Mouse (Mus musculus): ENCODE results near the gene Opcml. TPM values are rescaled to one million over a fixed set of nuclear protein-coding genes. Genes with fewer than 3 reads are reported as not detected.

Gene Opcml
- total and polyA plus RNA-seq, 3 experiments, result 0.82 TPM; not detected in 2

DNA sequence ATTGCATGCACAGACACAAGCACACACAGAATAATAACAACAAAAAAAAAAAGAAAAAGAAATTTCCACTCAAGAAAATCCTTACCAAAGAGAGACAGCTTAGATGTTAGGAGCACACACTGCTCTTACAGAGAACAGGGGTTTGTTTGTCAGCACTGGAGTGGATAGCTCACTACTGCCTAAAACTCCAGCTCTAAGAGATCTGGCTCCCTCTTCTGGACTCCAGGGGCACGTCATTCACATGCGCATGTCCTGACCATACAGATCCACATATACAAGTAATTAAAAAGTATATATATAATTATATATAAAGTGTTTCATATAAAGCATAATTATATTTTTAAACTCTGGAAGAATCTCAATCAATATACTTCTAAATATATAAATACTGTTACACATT lies 958.3 kb downstream of the Opcml start:
- TF ChIP-seq CTCF (IDR thresholded peaks at IDR 0.05; ENCODE audit: low read depth, low read length), result no peak
- no peak for TF ChIP-seq TAL1 (conservative IDR thresholded peaks at IDR 0.05; ENCODE audit: low read depth, low read length)
- no peak for TF ChIP-seq GATA2 (IDR thresholded peaks at IDR 0.05; ENCODE audit: borderline replicate concordance, low read depth, low read length)
- no peak for TF ChIP-seq GATA1 (IDR thresholded peaks at IDR 0.05; ENCODE audit: borderline replicate concordance, low read length)
- TF ChIP-seq POLR2AphosphoS5 (IDR thresholded peaks at IDR 0.05; ENCODE audit: insufficient replicate concordance, low read depth, low read length), result no peak

GRCm38 (mm10) chr9:28752908-28753307 lies 962.3 kb downstream of the Opcml start:
- no peak overlapping the region for H3K4me3 ChIP-seq (ENCODE audit: low read depth, low read length)
- DNase-seq (ENCODE audit: low spot score), result no peak
- H3K9me3 ChIP-seq (replicated peaks), result no peaks in the 10 kb centered on the region
- no peaks in the 10 kb centered on the region for H3K36me3 ChIP-seq (replicated peaks)
- TF ChIP-seq CTCF (IDR thresholded peaks at IDR 0.05; ENCODE audit: low read depth, low read length), result no peak
- no peak for TF ChIP-seq GATA1 (IDR thresholded peaks at IDR 0.05; ENCODE audit: borderline replicate concordance, low read length)
- no peak for TF ChIP-seq TAL1 (conservative IDR thresholded peaks at IDR 0.05; ENCODE audit: low read depth, low read length)
- no peak for TF ChIP-seq POLR2AphosphoS5 (IDR thresholded peaks at IDR 0.05; ENCODE audit: insufficient replicate concordance, low read depth, low read length)
- TF ChIP-seq GATA2 (IDR thresholded peaks at IDR 0.05; ENCODE audit: borderline replicate concordance, low read depth, low read length), result no peak
- ATAC-seq (ENCODE audit: extremely low read depth, insufficient number of reproducible peaks, low FRiP score, poor library complexity, severe bottlenecking), result no peak
- H3K27me3 ChIP-seq (ENCODE audit: insufficient read depth, low read length), result no peaks in the 10 kb centered on the region
- no peaks in the 10 kb centered on the region for H3K4me1 ChIP-seq (ENCODE audit: insufficient read depth, low read depth, low read length)

More for the DNA sequence above, 958.3 kb downstream of the Opcml start:
- H3K4me3 ChIP-seq (ENCODE audit: low read depth, low read length), result no peak overlapping the region
- DNase-seq (ENCODE audit: low spot score) (no peak), ATAC-seq (ENCODE audit: extremely low read depth, insufficient number of reproducible peaks, low FRiP score, poor library complexity, severe bottlenecking) (no peak)
- H3K9me3 ChIP-seq (replicated peaks), result no peaks in the 10 kb centered on the region
- no peaks in the 10 kb centered on the region for H3K4me1 ChIP-seq (ENCODE audit: insufficient read depth, low read depth, low read length)
- no peaks in the 10 kb centered on the region for H3K36me3 ChIP-seq (replicated peaks)
- H3K27me3 ChIP-seq (ENCODE audit: insufficient read depth, low read length), result no peaks in the 10 kb centered on the region

DNA sequence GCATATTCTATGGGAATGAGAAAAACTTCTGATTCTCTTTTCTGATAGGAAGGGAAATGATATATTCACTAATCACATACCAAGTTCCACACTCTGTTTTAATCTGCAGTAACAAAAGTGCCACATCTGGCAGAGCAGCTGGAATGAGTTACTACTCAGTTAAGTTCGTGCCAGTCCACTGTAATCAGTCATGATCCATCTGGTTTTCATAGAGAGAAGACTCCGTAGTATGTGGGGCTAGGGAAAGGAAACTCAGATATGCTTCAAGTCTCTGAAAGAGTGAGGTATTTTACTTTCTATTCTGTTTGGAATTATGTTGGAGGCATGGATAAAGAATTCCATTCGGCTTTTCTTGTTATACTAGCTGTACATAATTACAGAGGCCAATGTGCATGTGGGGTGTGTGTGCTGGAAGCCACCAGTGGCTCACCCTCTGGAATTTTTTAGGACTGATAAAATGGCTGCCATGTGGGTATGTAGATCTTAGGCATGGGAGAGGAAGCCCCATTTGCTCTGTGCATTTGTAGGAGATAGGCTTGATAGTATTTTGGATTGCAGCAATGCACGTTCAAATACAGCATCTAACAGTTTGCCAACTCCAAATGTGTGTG lies 966.4 kb downstream of the Opcml start:
- Histone ChIP-seq H3K9me3 (replicated peaks) (no peaks in the 10 kb centered on the region), H3K4me1 (ENCODE audit: insufficient read depth, low read depth, low read length) (no peaks in the 10 kb centered on the region), H3K36me3 (replicated peaks) (no peaks in the 10 kb centered on the region), H3K4me3 (ENCODE audit: low read depth, low read length) (no peak overlapping the region), H3K27me3 (ENCODE audit: insufficient read depth, low read length) (no peaks in the 10 kb centered on the region)
- ATAC-seq (ENCODE audit: extremely low read depth, insufficient number of reproducible peaks, low FRiP score, poor library complexity, severe bottlenecking), result no peak
- no peak for DNase-seq (ENCODE audit: low spot score)
- no peak for TF ChIP-seq GATA1 (IDR thresholded peaks at IDR 0.05; ENCODE audit: borderline replicate concordance, low read length)
- no peak for TF ChIP-seq TAL1 (conservative IDR thresholded peaks at IDR 0.05; ENCODE audit: low read depth, low read length)
- no peak for TF ChIP-seq CTCF (IDR thresholded peaks at IDR 0.05; ENCODE audit: low read depth, low read length)
- TF ChIP-seq GATA2 (IDR thresholded peaks at IDR 0.05; ENCODE audit: borderline replicate concordance, low read depth, low read length), result no peak
- no peak for TF ChIP-seq POLR2AphosphoS5 (IDR thresholded peaks at IDR 0.05; ENCODE audit: insufficient replicate concordance, low read depth, low read length)

DNA sequence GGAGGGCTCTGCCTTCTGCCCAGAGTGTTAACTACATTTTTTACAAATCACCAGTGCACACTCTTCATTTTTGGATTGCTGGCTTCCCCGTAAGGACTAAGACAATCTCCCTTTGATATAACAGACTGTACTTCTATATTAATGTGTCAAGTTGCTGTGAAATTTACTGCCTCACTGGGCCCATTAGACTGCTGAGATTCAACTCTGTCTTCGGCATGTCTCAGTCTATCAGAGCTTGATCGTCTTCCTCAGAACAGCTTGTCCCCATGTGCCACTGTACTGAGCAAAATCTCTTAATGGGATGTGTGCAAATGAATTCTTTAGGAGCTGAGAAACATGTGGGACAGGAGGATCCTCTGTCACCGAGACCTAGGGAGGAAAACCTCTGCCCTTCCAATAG lies 970.9 kb downstream of the Opcml start:
- ATAC-seq (ENCODE audit: extremely low read depth, insufficient number of reproducible peaks, low FRiP score, poor library complexity, severe bottlenecking) (no peak), DNase-seq (ENCODE audit: low spot score) (no peak)
- Histone ChIP-seq H3K4me3 (ENCODE audit: low read depth, low read length) (no peak overlapping the region), H3K9me3 (replicated peaks) (no peaks in the 10 kb centered on the region), H3K27me3 (ENCODE audit: insufficient read depth, low read length) (no peaks in the 10 kb centered on the region), H3K36me3 (replicated peaks) (no peaks in the 10 kb centered on the region), H3K4me1 (ENCODE audit: insufficient read depth, low read depth, low read length) (no peaks in the 10 kb centered on the region)
- TF ChIP-seq GATA2 (IDR thresholded peaks at IDR 0.05; ENCODE audit: borderline replicate concordance, low read depth, low read length), result no peak
- TF ChIP-seq POLR2AphosphoS5 (IDR thresholded peaks at IDR 0.05; ENCODE audit: insufficient replicate concordance, low read depth, low read length), result no peak
- no peak for TF ChIP-seq GATA1 (IDR thresholded peaks at IDR 0.05; ENCODE audit: borderline replicate concordance, low read length)
- TF ChIP-seq TAL1 (conservative IDR thresholded peaks at IDR 0.05; ENCODE audit: low read depth, low read length), result no peak

- H3K4me3 ChIP-seq (ENCODE audit: low read depth, low read length), result no peak overlapping the region
- H3K36me3 ChIP-seq (replicated peaks), result no peaks in the 10 kb centered on the region
- H3K27me3 ChIP-seq (ENCODE audit: insufficient read depth, low read length), result no peaks in the 10 kb centered on the region
- no peaks in the 10 kb centered on the region for H3K4me1 ChIP-seq (ENCODE audit: insufficient read depth, low read depth, low read length)
- no peak for TF ChIP-seq CTCF (IDR thresholded peaks at IDR 0.05; ENCODE audit: low read depth, low read length)
- no peak for TF ChIP-seq POLR2AphosphoS5 (IDR thresholded peaks at IDR 0.05; ENCODE audit: insufficient replicate concordance, low read depth, low read length)
- no peak for TF ChIP-seq TAL1 (conservative IDR thresholded peaks at IDR 0.05; ENCODE audit: low read depth, low read length)
- TF ChIP-seq GATA2 (IDR thresholded peaks at IDR 0.05; ENCODE audit: borderline replicate concordance, low read depth, low read length), result no peak
- no peak for TF ChIP-seq GATA1 (IDR thresholded peaks at IDR 0.05; ENCODE audit: borderline replicate concordance, low read length)
- ATAC-seq (ENCODE audit: extremely low read depth, insufficient number of reproducible peaks, low FRiP score, poor library complexity, severe bottlenecking), result no peak
- H3K9me3 ChIP-seq (replicated peaks), result no peaks in the 10 kb centered on the region
- DNase-seq (ENCODE audit: low spot score), result no peak
Measured at GRCm38 (mm10) chr9:28764149-28764548, 973.6 kb downstream of the Opcml start.

- ATAC-seq (ENCODE audit: extremely low read depth, insufficient number of reproducible peaks, low FRiP score, poor library complexity, severe bottlenecking), result no peak
- H3K9me3 ChIP-seq (replicated peaks), result no peaks in the 10 kb centered on the region
- TF ChIP-seq POLR2AphosphoS5 (IDR thresholded peaks at IDR 0.05; ENCODE audit: insufficient replicate concordance, low read depth, low read length) (no peak), GATA2 (IDR thresholded peaks at IDR 0.05; ENCODE audit: borderline replicate concordance, low read depth, low read length) (no peak), TAL1 (conservative IDR thresholded peaks at IDR 0.05; ENCODE audit: low read depth, low read length) (no peak), GATA1 (IDR thresholded peaks at IDR 0.05; ENCODE audit: borderline replicate concordance, low read length) (no peak), CTCF (IDR thresholded peaks at IDR 0.05; ENCODE audit: low read depth, low read length) (no peak)
Measured at GRCm38 (mm10) chr9:28776517-28777503, 986.2 kb downstream of the Opcml start.

More at GRCm38 (mm10) chr9:28776517-28777503, 986.2 kb downstream of the Opcml start:
- no peak overlapping the region for H3K4me3 ChIP-seq (ENCODE audit: low read depth, low read length)
- no peaks in the 10 kb centered on the region for H3K4me1 ChIP-seq (ENCODE audit: insufficient read depth, low read depth, low read length)
- no peak for DNase-seq (ENCODE audit: low spot score)
- no peaks in the 10 kb centered on the region for H3K36me3 ChIP-seq (replicated peaks)
- H3K27me3 ChIP-seq (ENCODE audit: insufficient read depth, low read length), result no peaks in the 10 kb centered on the region

Data from G1E (cell line).